Mouse (Mus musculus) lung, postnatal 10 days (tissue): ENCODE data around the gene Arhgef16.
A peak's percentile ranks its signal among the peaks of the same experiment; 100 is the strongest.

Experiments
- DNase-seq: peaks from one replicate; pipeline ENCODE4 v3.0.0; 2021

Gene Arhgef16

GRCm38 (mm10) chr4:154283671-154284070 lies 17.8 kb downstream of the Arhgef16 start:
- no peak for DNase-seq

DNA sequence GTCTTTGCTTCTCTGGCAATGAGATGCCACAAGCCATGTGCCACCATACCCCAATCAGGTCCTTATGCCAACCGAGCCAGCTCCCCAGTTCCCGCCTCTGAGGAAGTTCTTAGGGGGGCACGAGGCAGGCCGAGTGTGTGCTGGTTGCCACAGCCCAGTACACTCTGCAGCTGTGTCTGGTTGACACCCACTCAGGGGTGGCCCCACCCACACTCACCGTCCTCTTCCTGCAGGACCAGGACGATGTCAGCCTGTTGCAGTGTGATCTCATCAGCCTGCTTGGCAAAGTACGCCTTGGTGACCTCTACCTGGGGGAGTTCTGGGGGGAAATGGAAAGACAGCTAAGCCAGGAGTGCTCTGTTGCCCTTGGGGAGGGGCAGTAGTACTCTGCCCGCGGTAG lies 22.0 kb downstream of the Arhgef16 start:
- DNase-seq, result no peak

GRCm38 (mm10) chr4:154273000-154273399 lies 28.5 kb downstream of the Arhgef16 start:
- peak; percentile 62 for DNase-seq

DNA sequence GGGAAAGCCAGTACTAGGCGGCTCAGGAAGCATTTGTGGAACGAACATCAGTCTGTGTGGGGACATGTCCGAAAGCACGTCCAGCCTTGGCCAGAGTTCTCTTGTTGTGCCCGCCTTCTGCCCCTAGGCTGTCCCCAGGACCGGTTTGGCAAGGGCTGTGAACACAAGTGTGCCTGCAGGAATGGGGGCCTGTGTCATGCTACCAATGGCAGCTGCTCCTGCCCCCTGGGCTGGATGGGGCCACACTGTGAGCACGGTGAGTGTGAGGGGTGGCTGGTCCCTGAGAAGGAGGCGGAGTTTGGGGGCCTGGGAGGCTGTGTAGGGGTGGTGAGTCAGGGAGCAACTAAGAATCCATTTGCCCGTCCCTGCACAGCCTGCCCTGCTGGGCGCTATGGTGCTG lies 32.0 kb downstream of the Arhgef16 start:
- peak; percentile 14 for DNase-seq

GRCm38 (mm10) chr4:154267511-154267910 lies 34.0 kb downstream of the Arhgef16 start:
- DNase-seq, result no peak

GRCm38 (mm10) chr4:154262071-154262470 lies 39.4 kb downstream of the Arhgef16 start:
- no peak for DNase-seq

DNA sequence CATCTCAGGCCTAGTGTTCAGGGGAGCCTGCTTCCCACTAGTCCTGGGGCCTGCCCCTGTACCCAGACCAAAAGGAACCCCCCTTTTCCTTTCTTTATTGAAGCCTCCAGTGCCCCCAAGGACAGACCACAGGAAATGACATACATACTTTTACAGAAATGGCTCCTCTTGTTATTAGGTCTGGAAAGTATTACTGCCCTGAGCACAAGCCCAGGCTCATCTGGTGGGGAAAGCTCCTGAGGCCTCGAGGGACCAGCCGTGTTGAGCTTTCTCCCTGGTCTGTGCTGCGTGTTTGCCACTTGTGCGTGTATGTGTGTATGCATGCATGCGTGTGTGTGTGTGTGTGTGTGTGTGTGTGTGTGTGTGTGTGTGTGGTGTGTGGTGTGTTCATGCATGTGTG lies 40.7 kb downstream of the Arhgef16 start:
- DNase-seq, result no peak

DNA sequence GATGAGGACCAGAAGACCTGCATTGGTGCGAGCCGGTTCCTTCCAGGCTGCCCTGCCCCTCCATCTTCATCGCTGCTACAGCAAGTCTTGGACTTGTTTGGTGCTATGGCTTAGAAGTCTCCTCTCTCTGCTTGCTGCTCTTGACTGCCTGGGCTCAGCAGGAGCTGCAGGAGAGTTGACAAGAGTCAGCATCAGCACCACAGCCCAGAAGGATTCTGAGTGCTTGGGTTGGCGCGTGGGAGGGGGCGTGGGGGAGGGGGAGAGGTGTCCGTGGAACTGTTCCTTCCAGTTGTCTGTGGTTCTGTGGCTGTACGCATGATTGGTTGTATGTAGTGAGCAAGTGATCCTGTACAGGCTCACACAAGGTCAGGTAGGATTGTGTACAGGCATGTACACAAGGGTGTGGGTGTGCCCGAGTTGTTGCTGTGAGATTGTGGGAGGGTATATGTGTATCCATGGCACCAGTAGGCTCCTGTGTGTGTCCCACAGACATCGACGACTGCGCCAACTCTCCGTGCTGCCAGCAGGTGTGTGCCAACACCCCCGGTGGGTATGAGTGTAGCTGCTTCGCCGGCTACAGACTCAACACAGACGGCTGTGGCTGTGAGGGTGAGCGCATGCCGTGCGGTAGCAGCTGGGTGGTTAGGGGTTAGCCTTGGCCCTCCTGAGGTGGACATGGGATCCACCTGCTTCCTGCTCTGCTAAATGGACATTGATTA lies 48.8 kb downstream of the Arhgef16 start:
- no peak for DNase-seq

DNA sequence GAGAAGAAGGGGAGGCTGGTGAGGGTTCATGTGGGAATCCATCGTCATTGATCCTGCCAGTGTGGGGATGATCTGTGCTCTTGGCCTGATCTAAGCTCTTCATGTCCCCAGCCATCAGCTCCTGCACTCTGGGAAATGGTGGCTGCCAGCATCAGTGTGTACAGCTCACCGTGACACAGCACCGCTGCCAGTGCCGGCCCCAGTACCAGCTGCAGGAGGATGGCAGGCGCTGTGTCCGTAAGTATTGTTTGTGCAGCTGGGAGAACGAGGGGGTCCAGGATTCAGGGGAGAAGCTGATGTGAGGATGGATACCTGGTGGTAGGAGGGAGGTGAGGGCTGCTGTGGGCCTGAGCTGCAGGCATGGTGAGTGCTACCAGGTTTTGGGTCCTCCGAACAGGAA lies 52.2 kb downstream of the Arhgef16 start:
- no peak for DNase-seq

GRCm38 (mm10) chr4:154248092-154248805 lies 53.2 kb downstream of the Arhgef16 start:
- no peak for DNase-seq

DNA sequence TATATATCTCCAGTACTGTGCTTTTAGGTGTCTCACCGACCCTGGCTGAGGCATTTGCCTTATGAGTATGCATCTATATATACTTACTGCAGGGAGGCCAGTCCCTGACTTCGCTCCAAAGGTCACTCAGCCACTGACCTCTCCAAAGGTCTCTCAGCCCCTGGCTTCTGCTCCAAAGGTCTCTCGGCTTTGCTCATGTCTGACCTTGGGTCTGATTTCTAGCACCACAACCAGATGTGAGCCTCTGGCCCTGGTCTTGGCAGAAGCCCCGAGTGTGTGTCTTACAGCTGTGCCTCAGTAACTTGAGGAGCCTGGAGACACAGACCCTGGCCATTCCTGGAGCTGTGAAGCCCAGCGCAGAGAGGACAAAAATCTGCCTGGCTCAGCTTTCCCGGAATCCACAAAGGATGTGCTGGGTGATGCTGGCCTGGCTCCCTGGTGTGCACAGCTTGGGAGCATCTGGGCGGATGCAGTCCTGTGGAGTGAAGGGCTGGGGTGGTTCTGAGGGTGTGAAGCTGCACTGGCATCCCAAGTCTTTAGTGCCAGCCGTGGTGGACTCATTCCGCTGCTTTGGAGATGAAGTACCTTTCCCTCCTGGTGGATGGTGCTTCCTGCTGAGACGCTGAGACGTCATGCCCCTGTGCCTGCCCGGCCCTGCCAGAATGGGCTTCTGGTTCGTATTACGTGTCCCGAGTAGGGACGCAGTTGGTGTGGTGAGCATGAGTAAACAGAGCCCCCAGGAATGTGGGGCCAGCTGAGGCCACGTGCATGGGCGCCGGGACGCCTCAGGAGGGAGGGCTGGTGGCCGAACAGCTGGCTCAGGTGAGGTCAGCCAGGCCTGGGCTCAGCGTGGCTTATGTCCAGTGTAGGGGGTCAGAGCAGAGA lies 54.0 kb downstream of the Arhgef16 start:
- no peak for DNase-seq

DNA sequence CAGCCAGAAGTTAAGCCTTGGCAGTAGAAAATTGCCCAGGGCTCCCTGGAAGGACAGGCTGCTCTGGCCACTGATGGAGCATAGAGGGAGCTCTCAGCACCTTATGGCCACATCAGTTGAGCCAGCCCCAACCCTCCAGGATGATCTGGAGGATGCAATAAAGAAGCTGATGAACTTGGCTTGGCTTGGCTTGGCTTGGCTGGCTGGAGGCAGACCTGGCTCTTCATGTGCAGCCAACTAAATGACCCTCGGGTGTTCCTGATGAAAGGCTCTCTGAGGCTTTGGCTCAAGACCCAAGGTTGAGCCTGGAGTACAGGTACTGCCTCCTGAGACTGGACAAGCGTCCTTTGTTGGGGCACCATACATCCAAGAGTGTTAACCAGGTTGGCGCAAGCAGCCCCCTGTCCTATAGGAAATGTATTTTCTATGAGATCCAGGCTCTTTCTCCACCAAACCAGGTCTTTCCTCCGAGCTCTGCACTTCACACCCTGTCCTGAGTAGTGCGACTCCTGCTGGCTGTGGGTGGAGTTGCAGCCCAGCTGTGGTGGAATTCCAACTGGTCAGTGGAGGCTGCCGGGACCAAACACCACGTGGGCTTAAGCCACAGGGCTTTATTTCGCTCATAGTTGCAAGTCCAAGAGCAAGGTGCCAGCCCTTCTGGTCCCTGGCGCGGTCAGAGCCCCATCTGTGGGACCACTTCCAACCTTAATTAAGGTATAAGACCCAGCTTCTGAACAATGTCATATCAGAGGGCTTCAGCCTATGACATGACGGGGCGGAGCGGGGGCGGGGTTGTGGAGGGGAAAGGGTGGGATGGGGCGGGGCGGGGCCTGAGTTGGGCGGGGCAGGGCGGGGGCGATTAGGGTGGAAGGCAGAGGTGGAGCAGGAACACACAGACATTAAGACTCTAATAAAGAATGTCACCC lies 55.1 kb downstream of the Arhgef16 start:
- DNase-seq, result peak; percentile 93

GRCm38 (mm10) chr4:154245342-154245741 lies 56.1 kb downstream of the Arhgef16 start:
- DNase-seq, result no peak

DNA sequence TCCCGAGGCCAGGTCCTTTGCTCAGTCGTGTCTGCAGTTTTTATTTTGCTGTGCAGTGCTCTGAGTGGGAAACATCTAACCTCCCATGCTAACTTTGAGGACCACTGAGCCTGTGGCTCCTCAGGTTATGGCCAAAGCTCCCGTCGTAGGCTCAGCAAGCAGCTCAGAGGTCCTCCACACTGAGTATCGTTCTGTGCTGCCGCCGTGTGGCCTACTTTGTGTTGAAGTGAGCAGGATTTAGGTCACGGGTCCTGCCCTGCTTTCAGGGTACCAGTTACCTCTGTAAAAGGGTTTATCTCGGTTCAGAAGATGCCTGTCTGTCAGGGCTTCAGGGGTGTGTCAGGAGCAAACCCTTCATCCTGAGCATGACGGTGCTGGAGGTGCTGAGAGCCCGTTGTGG lies 60.9 kb downstream of the Arhgef16 start:
- no peak for DNase-seq

GRCm38 (mm10) chr4:154239199-154239598 lies 62.3 kb downstream of the Arhgef16 start:
- DNase-seq, result no peak

- no peak for DNase-seq
Observed at GRCm38 (mm10) chr4:154237306-154237705, 64.2 kb downstream of the Arhgef16 start.

DNA sequence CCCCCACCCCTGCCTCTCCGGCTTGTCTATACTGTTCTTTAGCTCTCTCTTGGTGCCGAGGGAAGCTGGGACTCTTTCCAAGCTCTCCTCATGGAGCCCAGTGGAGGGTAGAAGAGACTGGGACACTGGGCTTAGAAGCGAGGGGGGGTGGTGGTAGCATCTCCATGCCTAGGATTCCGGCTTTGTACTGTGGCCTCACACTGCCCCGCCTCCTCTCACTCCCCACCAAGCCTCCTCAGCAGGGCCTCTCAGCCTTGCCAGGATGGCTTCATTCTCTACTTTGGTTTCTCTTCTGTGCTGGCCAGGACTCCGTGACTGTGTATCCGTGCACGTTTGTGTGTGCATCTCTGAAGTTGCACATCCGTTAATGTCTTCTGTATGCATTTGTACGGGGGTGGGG lies 64.6 kb downstream of the Arhgef16 start:
- peak; percentile 32 for DNase-seq

GRCm38 (mm10) chr4:154236001-154236400 lies 65.5 kb downstream of the Arhgef16 start:
- no peak for DNase-seq

GRCm38 (mm10) chr4:154232295-154232694 lies 69.2 kb downstream of the Arhgef16 start:
- no peak for DNase-seq

DNA sequence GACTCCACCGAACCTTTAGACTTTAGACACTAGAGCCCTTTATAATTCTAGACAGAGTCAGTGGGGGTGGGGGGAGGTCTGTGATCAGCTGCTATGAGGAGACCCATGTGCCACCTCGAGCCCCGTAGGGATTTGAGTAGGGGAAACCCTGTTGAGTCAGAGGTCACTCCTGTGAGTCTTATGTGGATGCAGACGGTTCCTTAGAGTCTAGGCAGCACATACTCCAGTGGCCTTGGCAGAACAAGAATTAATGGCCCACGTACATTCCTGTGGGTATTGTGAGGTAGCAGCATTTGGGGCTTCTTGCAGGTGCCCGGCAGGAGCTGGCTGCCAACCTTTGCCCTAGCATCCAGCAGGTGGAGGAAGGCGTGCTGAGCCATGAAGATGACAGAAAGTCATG lies 70.1 kb downstream of the Arhgef16 start:
- no peak for DNase-seq

DNA sequence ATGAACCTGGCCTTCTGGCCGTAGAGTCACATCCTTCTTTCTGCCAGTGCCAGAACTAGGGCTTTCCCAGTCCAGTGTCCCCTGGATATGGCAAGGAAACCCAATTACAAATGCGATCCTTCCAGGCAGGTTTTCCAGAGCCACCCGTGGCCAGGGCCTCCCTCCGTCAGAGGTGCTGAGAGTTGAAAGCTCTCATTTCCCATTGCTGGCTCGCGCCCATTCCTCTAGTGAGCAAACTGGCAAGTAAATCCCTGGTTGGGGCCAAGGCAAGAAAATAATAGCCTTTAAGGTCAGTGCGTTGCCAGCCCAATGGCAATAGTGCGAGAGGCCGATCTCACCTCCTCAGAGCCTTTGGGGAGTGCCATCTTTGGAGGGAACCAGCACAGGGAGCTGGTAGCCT lies 71.9 kb downstream of the Arhgef16 start:
- DNase-seq, result no peak
